ENCODE assay signal across 17 mouse cellular contexts in genomic region chr6:15537279-15537678, GRCm38 (mm10).
"Had no signal": no experiment of that assay in that cellular context is flagged by ENCODE, and none has a peak within 500 bp of the region (broad histone marks: within the 10 kb centered on the region; RNA-seq: fewer than 3 reads in every experiment).

No protein-coding gene starts in this region.

- H3K4me3 ChIP-seq: neural tube, embryonic 12.5 days; neural tube, embryonic 13.5 days; neural tube, embryonic 15.5 days; stomach, embryonic 15.5 days had no signal

- H3K27me3 ChIP-seq: neural tube, embryonic 12.5 days; neural tube, embryonic 13.5 days; neural tube, embryonic 15.5 days; stomach, embryonic 15.5 days had no signal

- H3K4me1 ChIP-seq: neural tube, embryonic 12.5 days; neural tube, embryonic 13.5 days; neural tube, embryonic 15.5 days; stomach, embryonic 15.5 days had no signal

- H3K27ac ChIP-seq: neural tube, embryonic 12.5 days; neural tube, embryonic 13.5 days; neural tube, embryonic 15.5 days; stomach, embryonic 15.5 days; stomach, postnatal 0 days had no signal

- H3K9ac ChIP-seq: neural tube, embryonic 12.5 days; neural tube, embryonic 13.5 days; neural tube, embryonic 15.5 days; stomach, embryonic 15.5 days had no signal

- H3K9me3 ChIP-seq: neural tube, embryonic 12.5 days; neural tube, embryonic 13.5 days; neural tube, embryonic 15.5 days; stomach, embryonic 15.5 days had no signal

- H3K4me2 ChIP-seq: neural tube, embryonic 12.5 days; neural tube, embryonic 13.5 days; neural tube, embryonic 15.5 days; stomach, embryonic 15.5 days had no signal

- H3K36me3 ChIP-seq: neural tube, embryonic 12.5 days; neural tube, embryonic 13.5 days; neural tube, embryonic 15.5 days; stomach, embryonic 15.5 days had no signal

- DNase-seq: retina, postnatal 1 day; right cerebral cortex, adult 18-20 months; right cerebral cortex, postnatal 14 days; right cerebral cortex, postnatal 25 days; right cerebral cortex, postnatal 4 days; spleen, adult 18-20 months; thymus, adult 18-20 months; thymus, adult 2 months; thymus, postnatal 14 days; thymus, postnatal 25 days; thymus, postnatal 36 days; thymus, postnatal 4 days had no signal
